ENCODE assay signal across 9 mouse cellular contexts in genomic region chr11:18631975-18632773, GRCm38 (mm10).
A peak's percentile ranks its signal among the peaks of the same experiment; 100 is the strongest.
DNase-seq lines count a peak whose midpoint lies in the region; ATAC-seq lines count a peak whose summit lies in the region.
"Had no signal": no experiment of that assay in that cellular context is flagged by ENCODE, and none has a peak within 500 bp of the region (broad histone marks: within the 10 kb centered on the region; RNA-seq: fewer than 3 reads in every experiment).

No protein-coding gene starts in this region.

- ATAC-seq in cerebellum, adult (ENCODE audit: insufficient number of reproducible peaks, low FRiP score, low TSS enrichment) = no peak
- peak; percentile 94 for ATAC-seq in common myeloid progenitor, adult 5-6 weeks (replicated peaks; ENCODE audit: low read depth, poor library complexity, severe bottlenecking)
- ATAC-seq: inflammation-experienced regulatory T-cells, adult 6 months had no signal

- peak; percentile 17 to 53 for DNase-seq in cerebellum, postnatal 25 days
- peak; percentile 4 for DNase-seq in lung, postnatal 14 days
- no peak for DNase-seq in lung, postnatal 36 days
- peak; percentile 81 for DNase-seq in Muller cell, postnatal 12 days (ENCODE audit: inconsistent ontology term)
- no peak for DNase-seq in left cerebral cortex, adult 11 months (ENCODE audit: low spot score)
- no peak for DNase-seq in heart, adult 8-10 months (ENCODE audit: low spot score)

Comparison
In these comparisons a context has a peak if more than half of its experiments do, and no peak if none do; other contexts are left out.
1. DNase-seq: peak in cerebellum, postnatal 25 days (2 of 2), lung, postnatal 14 days (single experiment) and Muller cell, postnatal 12 days (single experiment); none in lung, postnatal 36 days (single experiment), left cerebral cortex, adult 11 months (single experiment) and heart, adult 8-10 months (single experiment).